Mouse (Mus musculus) liver, adult (tissue): ENCODE data around the gene Cyth1.

ENCODE experiments used
- GATA4 ChIP-seq: IDR thresholded peaks from 2 replicates; pipeline ENCODE4 v1.6.1; 2014; ENCODE audit warnings: mild to moderate bottlenecking, low read length; ENCODE audit not compliant: insufficient replicate concordance

Cyth1 gene

GRCm38 (mm10) chr11:118219066-118219465, 29.3 kb downstream of the Cyth1 start:
- no peak for TF ChIP-seq GATA4

- peak; percentile 37; the same call in 1 of the 2 replicates for TF ChIP-seq GATA4
Measured at GRCm38 (mm10) chr11:118216468-118216867, 31.9 kb downstream of the Cyth1 start.

- no peak for TF ChIP-seq GATA4
Measured at GRCm38 (mm10) chr11:118215928-118216458, 32.4 kb downstream of the Cyth1 start.

- TF ChIP-seq GATA4 = no peak
Measured at GRCm38 (mm10) chr11:118212636-118213112, 35.7 kb downstream of the Cyth1 start.

GRCm38 (mm10) chr11:118211749-118212635, 36.4 kb downstream of the Cyth1 start:
- TF ChIP-seq GATA4 = no peak

- TF ChIP-seq GATA4 = no peak
Measured at GRCm38 (mm10) chr11:118210962-118211361, 37.4 kb downstream of the Cyth1 start.

- no peak for TF ChIP-seq GATA4
Measured at GRCm38 (mm10) chr11:118210116-118210515, 38.3 kb downstream of the Cyth1 start.

- no peak for TF ChIP-seq GATA4
Measured at GRCm38 (mm10) chr11:118209376-118209775, 39.0 kb downstream of the Cyth1 start.

- TF ChIP-seq GATA4 = no peak
Measured at GRCm38 (mm10) chr11:118208672-118209272, 39.6 kb downstream of the Cyth1 start.

GRCm38 (mm10) chr11:118207424-118208033, 40.9 kb downstream of the Cyth1 start:
- no peak for TF ChIP-seq GATA4

- TF ChIP-seq GATA4 = no peak
Measured at GRCm38 (mm10) chr11:118206267-118206666, 42.1 kb downstream of the Cyth1 start.

- TF ChIP-seq GATA4 = no peak
Measured at GRCm38 (mm10) chr11:118203469-118203868, 44.9 kb downstream of the Cyth1 start.

GRCm38 (mm10) chr11:118202410-118203233, 45.8 kb downstream of the Cyth1 start:
- TF ChIP-seq GATA4 = no peak; the same call in 1 of the 2 replicates

- TF ChIP-seq GATA4 = no peak
Measured at GRCm38 (mm10) chr11:118201833-118202409, 46.5 kb downstream of the Cyth1 start.
